Mouse (Mus musculus): ENCODE data around the gene Trim71. TPM values are rescaled to one million over a fixed set of nuclear protein-coding genes. Genes with fewer than 3 reads are reported as not detected.

Trim71 gene
- total RNA-seq, 2 experiments from 2014 or later: 0.05 to 0.07 TPM

DNA sequence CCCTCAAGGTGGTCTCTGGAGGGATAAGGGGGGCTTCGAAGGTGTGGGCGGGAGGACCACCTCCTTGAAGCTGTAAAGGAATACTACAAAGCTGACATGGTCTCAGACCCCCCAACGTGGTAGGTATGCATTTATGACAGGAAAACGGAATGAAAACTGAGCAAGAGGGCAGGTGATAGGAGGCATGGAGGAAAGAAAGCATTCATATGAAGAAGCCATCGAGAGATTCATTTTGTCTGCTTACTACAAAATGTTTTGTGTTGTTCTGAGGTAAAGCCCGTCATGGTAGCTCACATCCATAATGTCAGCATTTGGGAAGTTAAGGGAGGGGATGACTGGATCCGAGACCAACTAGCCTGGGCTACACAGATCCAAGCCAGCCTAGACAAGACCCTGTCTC, 4.0 kb downstream of the Trim71 start:
- DNase-seq (ENCODE audit: low spot score in 2 of 2): no peak

DNA sequence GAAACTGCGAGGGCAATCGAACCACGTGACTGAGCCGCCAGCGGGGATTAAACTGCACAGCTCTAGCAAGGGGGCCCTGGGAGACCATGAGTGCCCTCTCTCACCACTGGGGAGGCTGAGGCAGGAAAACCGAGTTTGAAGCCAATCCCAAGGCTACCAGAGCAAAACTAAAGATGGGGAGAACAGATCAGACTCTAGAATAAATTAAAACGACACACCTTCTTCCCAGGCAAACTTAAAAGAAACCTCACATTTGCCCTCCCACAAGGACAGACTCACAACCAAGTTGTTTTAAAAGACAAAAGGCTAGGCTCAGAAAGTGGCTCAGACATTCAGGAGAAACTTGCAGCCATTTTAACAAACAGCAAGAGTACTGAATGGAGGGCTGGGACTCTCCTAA, 7.1 kb downstream of the Trim71 start:
- DNase-seq (ENCODE audit: low spot score in 2 of 2): no peak

GRCm38 (mm10) chr9:114556276-114556855, 7.8 kb downstream of the Trim71 start:
- DNase-seq (ENCODE audit: low spot score in 2 of 2): no peak

DNA sequence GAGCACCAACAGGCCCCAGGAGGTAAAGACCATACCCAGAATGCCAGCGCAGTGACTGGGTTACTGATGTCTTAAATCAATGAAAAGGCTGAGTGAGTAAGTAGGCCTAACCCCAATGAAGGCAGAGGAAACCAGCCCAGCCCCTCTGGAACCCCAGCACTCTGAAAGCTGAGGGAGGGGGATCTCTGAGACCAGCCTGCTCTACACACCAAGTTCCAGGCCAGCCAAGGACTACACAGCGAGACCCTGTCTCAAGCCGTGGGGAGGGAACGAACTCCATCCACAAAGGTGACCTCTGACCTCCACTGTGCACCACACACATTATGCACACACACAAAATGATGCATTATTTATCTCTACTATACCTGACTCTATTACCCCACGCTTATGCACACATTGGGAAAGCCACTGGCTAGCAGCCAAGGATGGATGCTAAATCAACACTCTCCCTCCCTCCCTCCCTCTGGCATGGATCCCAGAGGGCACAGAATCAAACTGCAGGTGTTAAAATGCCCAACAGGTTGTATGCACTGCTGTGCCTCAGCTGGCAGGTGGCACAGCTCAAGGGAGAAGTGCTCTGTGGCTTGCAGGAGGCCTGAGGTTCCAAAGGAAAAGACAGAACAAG, 9.7 kb downstream of the Trim71 start:
- no peak for DNase-seq (ENCODE audit: low spot score in 2 of 2)

GRCm38 (mm10) chr9:114553828-114554227, 10.3 kb downstream of the Trim71 start:
- no peak for DNase-seq (ENCODE audit: low spot score in 2 of 2)

DNA sequence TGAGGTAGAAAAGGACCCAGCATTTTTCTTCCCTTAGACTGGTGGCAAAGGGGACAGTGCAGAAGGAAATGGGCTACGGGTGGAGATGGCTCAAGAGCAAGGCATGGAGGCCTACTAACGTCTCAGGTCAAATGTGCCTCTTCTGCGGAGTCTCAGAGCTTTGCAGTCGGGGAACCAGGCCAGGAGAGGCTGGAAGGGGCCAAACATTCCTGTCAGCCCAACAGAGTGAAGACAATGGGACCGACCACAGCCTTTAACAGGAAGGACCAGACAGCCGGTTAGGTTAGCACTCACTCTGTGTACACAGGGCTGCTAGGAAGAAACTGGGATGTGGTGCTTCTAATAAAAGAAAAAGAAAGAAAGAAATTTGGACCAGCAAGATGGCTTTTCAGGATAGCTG, 14.1 kb downstream of the Trim71 start:
- peak in 1 of 2 experiments; percentile 28 for DNase-seq (ENCODE audit: low spot score in 2 of 2)

- no peak for DNase-seq (ENCODE audit: low spot score in 2 of 2)
Measured at GRCm38 (mm10) chr9:114549117-114549516, 15.1 kb downstream of the Trim71 start.

GRCm38 (mm10) chr9:114548496-114548895, 15.7 kb downstream of the Trim71 start:
- DNase-seq (ENCODE audit: low spot score in 2 of 2): no peak

GRCm38 (mm10) chr9:114547643-114548077, 16.5 kb downstream of the Trim71 start:
- no peak for DNase-seq (ENCODE audit: low spot score in 2 of 2)

DNA sequence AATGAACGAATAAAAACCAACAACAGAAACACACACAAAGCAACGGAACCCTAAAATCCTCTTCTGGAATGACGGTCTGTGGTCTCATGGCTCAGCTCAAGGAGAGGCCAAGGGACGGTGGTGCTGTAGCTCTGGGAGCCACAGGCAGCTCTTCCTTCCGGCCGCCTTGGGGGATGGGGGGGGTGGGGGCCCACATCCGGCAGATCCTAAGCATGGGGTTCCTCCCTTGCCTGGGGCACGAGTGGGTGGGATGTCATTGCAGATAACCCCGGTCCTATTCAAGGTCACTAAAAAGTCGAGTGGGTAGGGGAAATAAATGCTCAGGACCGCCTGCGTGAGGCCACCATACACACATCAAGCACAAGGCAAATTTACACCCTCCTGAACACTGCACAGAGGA, 17.4 kb downstream of the Trim71 start:
- DNase-seq (ENCODE audit: low spot score in 2 of 2): no peak

- no peak for DNase-seq (ENCODE audit: low spot score in 2 of 2)
Measured at GRCm38 (mm10) chr9:114544754-114545393, 19.3 kb downstream of the Trim71 start.

DNA sequence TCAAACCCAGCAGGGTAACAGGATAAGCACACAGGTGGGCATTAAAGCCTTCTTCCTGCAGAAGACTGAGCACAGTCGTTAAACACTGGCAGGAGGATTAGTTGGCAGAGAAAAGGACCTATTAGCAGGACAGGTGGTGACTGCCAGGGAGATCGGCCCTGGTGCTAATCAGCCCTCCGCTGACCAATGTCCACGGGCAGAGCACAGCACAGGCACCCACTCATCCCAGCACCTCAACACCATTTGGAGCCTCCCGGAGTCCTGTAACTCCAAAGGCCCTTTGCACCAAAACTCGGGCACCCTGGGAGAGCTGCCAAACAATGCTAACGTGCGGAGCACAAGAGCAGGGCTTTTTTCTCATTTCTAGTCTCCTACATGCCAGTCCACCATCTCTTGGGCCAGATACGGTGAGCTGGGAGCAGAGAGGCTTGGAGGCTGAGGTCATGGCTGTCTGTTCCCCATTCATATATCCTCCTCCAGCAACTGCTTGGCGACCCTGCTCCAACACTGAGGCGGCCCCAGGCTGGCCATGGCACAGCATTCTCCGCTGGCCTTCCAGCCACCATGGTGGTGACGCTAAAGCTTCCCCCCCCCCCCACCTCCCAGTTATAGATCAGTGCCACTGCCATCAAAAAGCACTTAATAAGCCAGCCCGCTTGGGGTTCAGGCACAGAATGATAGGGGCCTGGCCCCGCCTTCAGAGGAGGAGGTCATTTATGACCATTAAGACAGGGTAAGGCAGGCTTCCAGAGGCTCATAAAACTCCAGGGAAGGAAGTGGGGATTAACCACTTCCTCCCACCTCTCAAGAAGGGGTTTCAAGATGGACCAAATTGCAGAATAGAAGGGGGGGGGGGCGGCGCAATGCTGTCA, 20.1 kb downstream of the Trim71 start:
- no peak for DNase-seq (ENCODE audit: low spot score in 2 of 2)

GRCm38 (mm10) chr9:114541279-114541741, 22.9 kb downstream of the Trim71 start:
- DNase-seq (ENCODE audit: low spot score in 2 of 2): no peak

GRCm38 (mm10) chr9:114538996-114539563, 25.1 kb downstream of the Trim71 start:
- no peak for DNase-seq (ENCODE audit: low spot score in 2 of 2)

- no peak for DNase-seq (ENCODE audit: low spot score in 2 of 2)
Measured at GRCm38 (mm10) chr9:114536628-114537027, 27.5 kb downstream of the Trim71 start.

DNA sequence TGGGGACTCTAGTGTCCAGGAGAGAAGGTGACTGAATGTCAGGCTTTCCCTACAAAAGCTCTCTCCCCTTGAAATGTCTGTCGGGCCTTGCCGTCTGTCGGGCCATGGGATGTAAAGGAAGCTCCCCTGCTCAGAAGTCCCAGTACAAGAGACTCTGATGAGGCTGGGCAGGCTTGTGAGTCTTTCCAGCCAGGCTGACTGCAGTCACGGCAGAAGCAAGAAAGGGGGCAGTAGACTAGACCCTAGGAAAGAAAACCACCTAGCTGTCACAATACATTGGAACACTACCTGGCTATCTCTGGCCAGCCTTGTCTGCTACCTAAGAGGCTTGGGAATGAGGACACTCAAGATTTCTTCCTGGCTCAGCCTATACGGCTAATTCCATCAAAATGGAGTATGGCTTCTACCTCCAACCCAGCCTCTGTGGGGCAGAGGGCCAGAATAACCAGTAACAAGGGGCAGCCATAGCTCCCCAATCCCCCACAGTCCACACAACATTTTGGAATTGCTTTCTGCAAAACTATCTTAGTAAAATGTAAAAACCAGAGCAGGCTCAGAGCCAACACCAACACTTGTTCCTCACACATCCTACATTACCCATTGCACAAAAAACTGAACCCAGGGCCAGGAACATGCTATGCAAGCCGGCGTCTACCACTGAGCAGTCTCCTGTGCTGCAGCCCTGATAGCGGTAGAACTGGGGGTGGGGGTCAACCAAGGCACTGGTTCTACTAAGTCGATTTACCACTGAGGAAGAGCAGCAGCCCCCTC, 29.2 kb downstream of the Trim71 start:
- DNase-seq (ENCODE audit: low spot score in 2 of 2): no peak

DNA sequence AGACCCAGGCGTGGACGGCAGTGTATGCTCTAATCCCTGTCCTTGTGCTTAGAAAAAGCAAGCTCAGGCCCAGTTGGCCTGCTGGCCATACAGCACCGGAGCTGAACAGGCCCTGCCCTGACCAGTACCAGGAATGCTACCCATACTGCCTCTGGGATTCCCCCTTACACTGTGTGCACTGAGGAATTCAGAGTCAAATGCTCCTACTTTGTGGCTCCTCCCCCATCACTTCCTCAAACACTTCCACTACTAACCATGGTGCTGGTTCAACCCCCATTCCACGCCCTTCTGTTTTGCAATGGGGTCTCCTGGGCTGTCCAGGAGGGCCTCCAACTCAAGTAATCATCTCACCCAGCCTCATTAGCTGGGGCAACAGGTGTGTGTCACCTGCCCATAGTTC, 30.3 kb downstream of the Trim71 start:
- DNase-seq (ENCODE audit: low spot score in 2 of 2): no peak

DNA sequence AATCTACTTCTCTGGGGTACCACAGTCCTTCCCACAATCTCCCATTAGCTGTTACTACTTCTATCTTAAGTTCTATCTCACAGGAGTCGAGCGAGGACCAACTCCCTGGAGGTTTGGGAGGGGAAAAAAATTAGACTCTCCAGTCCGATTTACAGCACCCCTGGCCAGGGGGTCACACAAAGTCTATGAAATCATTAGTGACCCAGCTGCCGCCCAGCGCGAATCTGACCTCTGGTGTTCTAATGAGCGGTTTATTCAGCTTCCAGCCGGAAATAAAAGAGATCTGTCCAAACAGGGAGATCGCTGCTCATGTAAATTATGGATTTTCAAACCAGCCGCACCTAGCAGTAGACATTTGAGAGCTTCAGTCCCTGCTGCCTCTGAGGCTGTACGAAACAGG, 32.9 kb downstream of the Trim71 start:
- no peak for DNase-seq (ENCODE audit: low spot score in 2 of 2)

GRCm38 (mm10) chr9:114528680-114529048, 35.5 kb downstream of the Trim71 start:
- no peak for DNase-seq (ENCODE audit: low spot score in 2 of 2)

GRCm38 (mm10) chr9:114527992-114528679, 36.0 kb downstream of the Trim71 start:
- peak in 1 of 2 experiments; percentile 33 for DNase-seq (ENCODE audit: low spot score in 2 of 2)
